Mouse (Mus musculus): ENCODE results near the gene Olfr145. TPM values are rescaled to one million over a fixed set of nuclear protein-coding genes. Genes with fewer than 3 reads are reported as not detected.

Gene Olfr145
- total and polyA plus RNA-seq, 2 experiments from 2014 or later: not detected

DNA sequence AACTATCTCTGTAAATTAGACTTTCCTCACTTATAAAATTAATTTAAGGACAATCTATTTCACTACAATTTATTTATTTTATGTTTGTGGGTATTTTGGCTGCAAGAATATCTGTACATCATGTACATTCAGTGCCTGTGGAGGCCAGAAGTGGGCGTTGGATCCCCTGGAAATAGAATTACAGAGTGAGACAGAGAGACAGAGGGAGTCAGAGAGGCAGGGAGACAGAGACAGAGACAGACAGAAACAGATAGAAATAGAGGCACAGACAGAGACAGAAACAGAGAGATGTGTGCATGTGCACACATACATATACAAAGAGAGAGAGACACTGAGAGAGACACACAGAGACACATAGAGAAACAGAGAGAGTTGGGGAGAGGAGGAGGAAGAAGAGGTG, 25.0 kb upstream of the Olfr145 start:
- ATAC-seq (ENCODE audit: insufficient read depth, low read depth): no peak
- WGBS: 41% methylated on average over 1 of the region's 1 CpGs

DNA sequence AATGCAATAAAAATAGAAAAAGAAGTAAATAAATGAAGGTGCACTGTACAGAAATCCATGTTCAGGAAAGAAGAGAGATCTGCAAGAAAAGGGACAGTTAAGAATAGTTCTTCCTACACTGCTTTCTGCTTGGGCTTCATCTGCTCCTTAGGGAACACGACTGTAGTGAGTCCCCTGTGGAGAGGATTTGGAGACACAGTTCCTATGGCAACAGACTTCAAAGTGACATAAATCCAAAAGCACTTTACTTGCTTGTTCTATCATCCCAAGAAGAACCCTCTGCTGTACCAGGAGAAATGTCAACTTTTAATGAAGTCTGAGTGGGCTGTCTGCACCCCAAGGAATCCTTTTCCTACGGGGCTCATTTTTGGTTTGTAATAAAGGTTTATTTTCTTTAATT, 5.6 kb upstream of the Olfr145 start:
- Histone ChIP-seq H3K4me1 (ENCODE audit: control insufficient read depth, insufficient read depth) (no peaks in the 10 kb centered on the region), H3K9me3 (replicated peaks; ENCODE audit: control insufficient read depth, low read length) (no peaks in the 10 kb centered on the region), H3K27me3 (ENCODE audit: control insufficient read depth, insufficient read depth, low read length) (no peaks in the 10 kb centered on the region), H3K4me2 (ENCODE audit: low read depth, low read length) (no peak overlapping the region), H3K27ac (ENCODE audit: low read depth) (no peak overlapping the region), H3K36me3 (replicated peaks; ENCODE audit: control insufficient read depth, insufficient read depth, low read length) (no peaks in the 10 kb centered on the region), H3K4me3 (ENCODE audit: low read depth, low read length) (no peak overlapping the region), H3K9ac (replicated peaks; ENCODE audit: low read depth, low read length) (no peak overlapping the region)
- DNase-seq (ENCODE audit: low spot score) (no peak), ATAC-seq (ENCODE audit: insufficient read depth, low read depth) (no peak)
- WGBS: 34% methylated on average over 2 of the region's 2 CpGs
- TF ChIP-seq CTCF (IDR thresholded peaks at IDR 0.05; ENCODE audit: low read depth): no peak
- TF ChIP-seq EP300 (IDR thresholded peaks at IDR 0.05; ENCODE audit: low read depth): no peak

More for the DNA sequence above, 25.0 kb upstream of the Olfr145 start:
- H3K36me3 ChIP-seq (replicated peaks; ENCODE audit: control insufficient read depth, insufficient read depth, low read length): no peaks in the 10 kb centered on the region
- H3K4me1 ChIP-seq (ENCODE audit: control insufficient read depth, insufficient read depth): no peaks in the 10 kb centered on the region
- TF ChIP-seq EP300 (IDR thresholded peaks at IDR 0.05; ENCODE audit: low read depth): no peak
- no peak for TF ChIP-seq CTCF (IDR thresholded peaks at IDR 0.05; ENCODE audit: low read depth)
- DNase-seq (ENCODE audit: low spot score): no peak
- H3K4me3 ChIP-seq (ENCODE audit: low read depth, low read length): no peak overlapping the region
- no peaks in the 10 kb centered on the region for H3K9me3 ChIP-seq (replicated peaks; ENCODE audit: control insufficient read depth, low read length)
- no peak overlapping the region for H3K27ac ChIP-seq (ENCODE audit: low read depth)
- no peak overlapping the region for H3K9ac ChIP-seq (replicated peaks; ENCODE audit: low read depth, low read length)
- H3K27me3 ChIP-seq (ENCODE audit: control insufficient read depth, insufficient read depth, low read length): no peaks in the 10 kb centered on the region
- H3K4me2 ChIP-seq (ENCODE audit: low read depth, low read length): no peak overlapping the region

DNA sequence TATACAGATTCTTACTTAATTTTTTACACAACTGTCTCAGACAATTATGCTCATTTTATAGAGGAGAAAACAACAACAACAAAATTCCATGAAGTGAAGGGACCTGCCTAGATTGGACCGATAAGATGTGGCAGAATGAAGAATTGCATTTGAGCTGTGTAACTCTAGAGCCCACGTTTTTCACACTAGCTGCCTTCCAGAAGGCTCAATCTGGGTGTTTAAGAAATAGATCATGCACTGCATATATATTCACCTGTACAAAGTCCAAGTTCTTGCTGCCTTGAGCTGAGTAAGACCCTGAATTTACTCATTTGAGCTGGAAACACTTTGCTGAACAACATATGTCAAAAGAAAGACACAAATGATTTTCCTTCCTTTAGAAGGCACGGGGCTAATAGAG, 9.0 kb downstream of the Olfr145 start:
- Histone ChIP-seq H3K4me3 (ENCODE audit: low read depth, low read length) (no peak overlapping the region), H3K27me3 (ENCODE audit: control insufficient read depth, insufficient read depth, low read length) (no peaks in the 10 kb centered on the region), H3K9me3 (replicated peaks; ENCODE audit: control insufficient read depth, low read length) (no peaks in the 10 kb centered on the region), H3K4me2 (ENCODE audit: low read depth, low read length) (no peak overlapping the region), H3K4me1 (ENCODE audit: control insufficient read depth, insufficient read depth) (no peaks in the 10 kb centered on the region), H3K9ac (replicated peaks; ENCODE audit: low read depth, low read length) (no peak overlapping the region), H3K27ac (ENCODE audit: low read depth) (no peak overlapping the region), H3K36me3 (replicated peaks; ENCODE audit: control insufficient read depth, insufficient read depth, low read length) (no peaks in the 10 kb centered on the region)
- DNase-seq (ENCODE audit: low spot score): no peak
- WGBS: 61% methylated on average over 3 of the region's 3 CpGs
- no peak for ATAC-seq (ENCODE audit: insufficient read depth, low read depth)
- TF ChIP-seq CTCF (IDR thresholded peaks at IDR 0.05; ENCODE audit: low read depth) (no peak), EP300 (IDR thresholded peaks at IDR 0.05; ENCODE audit: low read depth) (no peak)

- TF ChIP-seq CTCF (IDR thresholded peaks at IDR 0.05; ENCODE audit: low read depth) (no peak), EP300 (IDR thresholded peaks at IDR 0.05; ENCODE audit: low read depth) (no peak)
- WGBS: 64% methylated on average over 2 of the region's 2 CpGs
- no peak for ATAC-seq (ENCODE audit: insufficient read depth, low read depth)
Observed at GRCm38 (mm10) chr9:37917540-37917939, 21.0 kb downstream of the Olfr145 start, which contains the start of gene Olfr878. TSS of gene Olfr878 (plus strand) at chr9:37917840.

GRCm38 (mm10) chr9:37918018-37918417, 21.5 kb downstream of the Olfr145 start:
- Histone ChIP-seq H3K27ac (ENCODE audit: low read depth) (no peak overlapping the region), H3K27me3 (ENCODE audit: control insufficient read depth, insufficient read depth, low read length) (no peaks in the 10 kb centered on the region), H3K36me3 (replicated peaks; ENCODE audit: control insufficient read depth, insufficient read depth, low read length) (no peaks in the 10 kb centered on the region), H3K4me1 (ENCODE audit: control insufficient read depth, insufficient read depth) (no peaks in the 10 kb centered on the region), H3K4me2 (ENCODE audit: low read depth, low read length) (no peak overlapping the region), H3K9ac (replicated peaks; ENCODE audit: low read depth, low read length) (no peak overlapping the region), H3K9me3 (replicated peaks; ENCODE audit: control insufficient read depth, low read length) (no peaks in the 10 kb centered on the region), H3K4me3 (ENCODE audit: low read depth, low read length) (no peak overlapping the region)
- no peak for TF ChIP-seq CTCF (IDR thresholded peaks at IDR 0.05; ENCODE audit: low read depth)
- no peak for TF ChIP-seq EP300 (IDR thresholded peaks at IDR 0.05; ENCODE audit: low read depth)
- 36% methylated on average over 1 of the region's 1 CpGs for WGBS
- DNase-seq (ENCODE audit: low spot score) (no peak), ATAC-seq (ENCODE audit: insufficient read depth, low read depth) (no peak)

More at GRCm38 (mm10) chr9:37917540-37917939, 21.0 kb downstream of the Olfr145 start, which contains the start of gene Olfr878:
- no peak within 1 kb of the TSS for H3K4me3 ChIP-seq (ENCODE audit: low read depth, low read length)
- no peak within 1 kb of the TSS for H3K27ac ChIP-seq (ENCODE audit: low read depth)
- DNase-seq (ENCODE audit: low spot score): no peak
- H3K4me2 ChIP-seq (ENCODE audit: low read depth, low read length): no peak within 1 kb of the TSS
- H3K9ac ChIP-seq (replicated peaks; ENCODE audit: low read depth, low read length): no peak within 1 kb of the TSS
- H3K4me1 ChIP-seq (ENCODE audit: control insufficient read depth, insufficient read depth): no peaks in the 10 kb centered on the region
- H3K36me3 ChIP-seq (replicated peaks; ENCODE audit: control insufficient read depth, insufficient read depth, low read length): no peaks in the 10 kb centered on the region
- no peaks in the 10 kb centered on the region for H3K27me3 ChIP-seq (ENCODE audit: control insufficient read depth, insufficient read depth, low read length)
- no peaks in the 10 kb centered on the region for H3K9me3 ChIP-seq (replicated peaks; ENCODE audit: control insufficient read depth, low read length)

DNA sequence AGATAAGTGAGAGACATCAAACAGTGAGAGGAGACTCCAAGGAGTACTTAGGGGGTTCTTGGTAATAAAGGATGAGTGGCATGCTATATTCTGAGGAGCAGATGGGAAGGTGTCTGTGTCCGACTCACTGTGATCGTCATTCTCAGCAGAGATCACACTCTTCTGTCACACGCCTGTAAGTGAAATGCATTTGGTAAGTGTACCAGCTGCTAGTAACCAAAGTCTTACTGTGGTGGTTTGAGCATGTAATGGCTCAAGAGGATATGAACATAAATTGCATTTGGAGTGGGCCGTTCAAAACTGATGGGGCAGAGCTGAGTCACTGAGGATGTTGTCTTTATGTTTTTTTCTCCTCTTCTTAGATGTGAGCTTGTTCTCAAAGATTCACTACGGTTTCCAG, 27.7 kb downstream of the Olfr145 start:
- 78% methylated on average over 5 of the region's 5 CpGs for WGBS
- TF ChIP-seq CTCF (IDR thresholded peaks at IDR 0.05; ENCODE audit: low read depth) (no peak), EP300 (IDR thresholded peaks at IDR 0.05; ENCODE audit: low read depth) (no peak)

More for the DNA sequence above, 27.7 kb downstream of the Olfr145 start:
- H3K4me1 ChIP-seq (ENCODE audit: control insufficient read depth, insufficient read depth): no peaks in the 10 kb centered on the region
- H3K4me2 ChIP-seq (ENCODE audit: low read depth, low read length): no peak overlapping the region
- H3K4me3 ChIP-seq (ENCODE audit: low read depth, low read length): no peak overlapping the region
- no peak overlapping the region for H3K27ac ChIP-seq (ENCODE audit: low read depth)
- H3K9ac ChIP-seq (replicated peaks; ENCODE audit: low read depth, low read length): no peak overlapping the region
- H3K36me3 ChIP-seq (replicated peaks; ENCODE audit: control insufficient read depth, insufficient read depth, low read length): no peaks in the 10 kb centered on the region
- DNase-seq (ENCODE audit: low spot score) (no peak), ATAC-seq (ENCODE audit: insufficient read depth, low read depth) (no peak)
- no peaks in the 10 kb centered on the region for H3K9me3 ChIP-seq (replicated peaks; ENCODE audit: control insufficient read depth, low read length)
- no peaks in the 10 kb centered on the region for H3K27me3 ChIP-seq (ENCODE audit: control insufficient read depth, insufficient read depth, low read length)

All from heart, postnatal 0 days (tissue).